Mouse (Mus musculus) thymus, adult 2 months (tissue): Measurements from ENCODE around the gene Sorl1.

Experiments
- CTCF ChIP-seq: fragments of 200-500 bp; IDR thresholded peaks from 2 replicates; pipeline ENCODE4 v1.5.1; 2012; ENCODE audit warnings: mild to moderate bottlenecking, control low read depth, low read length, moderate library complexity, borderline replicate concordance; ENCODE audit not compliant: control insufficient read depth, poor library complexity, insufficient read depth; ENCODE audit errors: extremely low read depth
- POLR2A ChIP-seq: fragments of 200-500 bp; IDR thresholded peaks from 2 replicates; pipeline ENCODE4 v1.6.1; 2012; ENCODE audit warnings: mild to moderate bottlenecking, low read length, control low read depth, moderate library complexity; ENCODE audit not compliant: control insufficient read depth, poor library complexity, insufficient read depth; ENCODE audit errors: extremely low read depth

- TF ChIP-seq CTCF (no peak), POLR2A (no peak)
Observed at GRCm38 (mm10) chr9:42085970-42086369, 38.1 kb downstream of the Sorl1 start.
